Mouse (Mus musculus) liver, postnatal 0 days (tissue): ENCODE measurements around the gene Elmo3. TPM values are rescaled to one million over a fixed set of nuclear protein-coding genes. Genes with fewer than 3 reads are reported as not detected.

Experiments used
- ATAC-seq: fragments of 200-750 bp; cut with Nextera tagmentation; 2 replicates; pipeline ENCODE4 v1.8.0; 2017; ENCODE audit warnings: mild to moderate bottlenecking, moderate library complexity
- DNase-seq: peaks from one replicate; pipeline ENCODE4 v3.0.0-alpha.2; 2016
- H3K27ac ChIP-seq: fragments of 300-500 bp; sonication (generic); 2 replicates; pipeline ENCODE4 v1.5.1; 2014; ENCODE audit warnings: antibody characterized with exemption, moderate library complexity, mild to moderate bottlenecking, low read depth
- H3K27me3 ChIP-seq: fragments of 300-500 bp; sonication (generic); 2 replicates; pipeline ENCODE4 v1.6.1; 2014; ENCODE audit warnings: low read length, control low read depth, mixed read lengths; ENCODE audit not compliant: insufficient read depth
- H3K36me3 ChIP-seq: fragments of 300-500 bp; sonication (generic); replicated peaks from 2 replicates; pipeline ENCODE4 v1.6.1; 2014; ENCODE audit warnings: mild to moderate bottlenecking, control low read depth, low read length, moderate library complexity, mixed read lengths; ENCODE audit not compliant: insufficient read depth
- H3K4me1 ChIP-seq: fragments of 300-500 bp; sonication (generic); 2 replicates; pipeline ENCODE4 v1.6.1; 2014; ENCODE audit warnings: antibody characterized with exemption, mild to moderate bottlenecking, control low read depth; ENCODE audit not compliant: insufficient read depth
- H3K4me2 ChIP-seq: fragments of 300-500 bp; sonication (generic); 2 replicates; pipeline ENCODE4 v1.6.1; 2014; ENCODE audit warnings: low read depth, mild to moderate bottlenecking, low read length, moderate library complexity, mixed read lengths
- H3K4me3 ChIP-seq: fragments of 300-500 bp; sonication (generic); 2 replicates; pipeline ENCODE4 v1.5.1; 2014; ENCODE audit warnings: low read depth, low read length
- H3K9ac ChIP-seq: fragments of 300-500 bp; sonication (generic); replicated peaks from 2 replicates; pipeline ENCODE4 v1.6.1; 2014; ENCODE audit warnings: mild to moderate bottlenecking, moderate library complexity
- H3K9me3 ChIP-seq: fragments of 300-500 bp; sonication (generic); 2 replicates; pipeline ENCODE4 v1.6.1; 2016; ENCODE audit warnings: mild to moderate bottlenecking, control low read depth, low read length, mixed read lengths
- CTCF ChIP-seq: sonication (generic); IDR thresholded peaks from 2 replicates; pipeline ENCODE4 v1.5.1; 2016; ENCODE audit warnings: antibody characterized with exemption, low read depth
- EP300 ChIP-seq: IDR thresholded peaks from 2 replicates; pipeline ENCODE4 v1.6.1; 2016; ENCODE audit warnings: antibody characterized with exemption, low read depth, mild to moderate bottlenecking
- WGBS: fragments of 180-500 bp; shearing (Covaris S2); extraction: QIAGEN DNeasy Blood & Tissue Kit; methylation state at CpG from one replicate; pipeline ENCODE4 v1.1.7; 2014; ENCODE audit not compliant: insufficient replicate concordance; 5-methylcytosine and 5-hydroxymethylcytosine counted together
- microRNA counts: library from miRNA; unstranded; fragments of <30 nt; microRNA quantifications from one replicate; lab custom pipeline; 2015
- microRNA-seq: library from miRNA; unstranded; fragments of <30 nt; microRNA quantifications from one replicate; pipeline ENCODE4, GENCODE M21; 2016
- polyA plus RNA-seq: library from polyadenylated mRNA; unstranded; fragments of >200 nt; fragmentation: Nextera tagmentation; extraction: Ambion mirVana; gene quantifications from 2 replicates; pipeline ENCODE4 v1.2.1, GENCODE M21; 2015

The Elmo3 gene
- polyA plus RNA-seq, 1 experiment from 2014 or later, result 7.8 TPM

- DNase-seq (no peak), ATAC-seq (no peak)
- 0 out of 2 replicates have a peak, but pooled peaks cover 2% of the 10 kb centered on the region for H3K27me3 ChIP-seq
- no peak overlapping the region for H3K4me2 ChIP-seq
- no peaks in the 10 kb centered on the region for H3K36me3 ChIP-seq
- no peak overlapping the region for H3K4me3 ChIP-seq
- no peak overlapping the region for H3K27ac ChIP-seq
- H3K9ac ChIP-seq, result no peak overlapping the region
- H3K4me1 ChIP-seq, result no peaks in the 10 kb centered on the region
- H3K9me3 ChIP-seq, result no peaks in the 10 kb centered on the region
- WGBS, result 77% methylated on average over 15 of the region's 15 CpGs
- TF ChIP-seq EP300 (no peak), CTCF (no peak)
Observed at GRCm38 (mm10) chr8:105359208-105359607, 53.8 kb downstream of the Elmo3 start.

GRCm38 (mm10) chr8:105359646-105360045 lies 54.2 kb downstream of the Elmo3 start:
- Histone ChIP-seq H3K4me1 (no peaks in the 10 kb centered on the region), H3K9ac (no peak overlapping the region), H3K4me2 (no peak overlapping the region), H3K27ac (no peak overlapping the region), H3K9me3 (no peaks in the 10 kb centered on the region), H3K36me3 (no peaks in the 10 kb centered on the region), H3K27me3 (0 out of 2 replicates have a peak, but pooled peaks cover 2% of the 10 kb centered on the region), H3K4me3 (no peak overlapping the region)
- ATAC-seq (no peak), DNase-seq (no peak)
- TF ChIP-seq EP300, result no peak
- peak; percentile 60 for TF ChIP-seq CTCF
- 48% methylated on average over 4 of the region's 4 CpGs for WGBS

MicroRNAs within 50 kb of the gene (microRNA counts, 519-probe panel; counts per million panel counts)
- microRNA mmu-miR-328 (lab: Ali Mortazavi, UCI), result 3,208 counts per million, percentile 34 among the panel's probes with 10 or more counts

Small RNA genes within 50 kb of the gene (microRNA-seq; reads per million reads assigned to microRNA genes)
- not detected for gene Gm27320
- gene Mir328, result 622 reads per million, percentile 66 among the genes with 10 or more reads in this experiment

Other genes with a start within 250 kb of the Elmo3 start
- gene Ces3b, start 221.8 kb upstream of the Elmo3 start, polyA plus RNA-seq, result 0.11 and 0.21 TPM in 2 replicates
- gene Ces4a, start 173.8 kb upstream of the Elmo3 start, polyA plus RNA-seq, result 0.07 TPM in 1 of 2 replicates, not detected in the other
- gene Cbfb, start 134.9 kb upstream of the Elmo3 start, polyA plus RNA-seq, result 10.6 and 10.7 TPM in 2 replicates
- gene D230025D16Rik, start 80.5 kb upstream of the Elmo3 start, polyA plus RNA-seq, result 24.2 and 30.9 TPM in 2 replicates
- 1.6 and 2.0 TPM in 2 replicates for gene B3gnt9, start 50.4 kb upstream of the Elmo3 start, polyA plus RNA-seq
- 14.3 and 15.1 TPM in 2 replicates for gene Tradd, start 41.0 kb upstream of the Elmo3 start, polyA plus RNA-seq
- gene Fbxl8, start 41.0 kb upstream of the Elmo3 start, polyA plus RNA-seq, result 0.95 and 1.2 TPM in 2 replicates
- gene Hsf4, start 35.8 kb upstream of the Elmo3 start, polyA plus RNA-seq, result not detected in 2 replicates
- gene Nol3, start 29.5 kb upstream of the Elmo3 start, polyA plus RNA-seq, result 0.05 and 0.24 TPM in 2 replicates
- 0.38 and 0.65 TPM in 2 replicates for gene 4931428F04Rik, start 15.7 kb upstream of the Elmo3 start, polyA plus RNA-seq
- 6.6 and 7.1 TPM in 2 replicates for gene Exoc3l, start 9.5 kb upstream of the Elmo3 start, polyA plus RNA-seq
- gene E2f4, start 7.9 kb upstream of the Elmo3 start, polyA plus RNA-seq, result 62.9 and 65.7 TPM in 2 replicates
- 7.7 and 7.8 TPM in 2 replicates for gene Lrrc29, start 20.7 kb downstream of the Elmo3 start, polyA plus RNA-seq
- 75.2 and 75.4 TPM in 2 replicates for gene Tmem208, start 20.8 kb downstream of the Elmo3 start, polyA plus RNA-seq
- gene Fhod1, start 42.4 kb downstream of the Elmo3 start, polyA plus RNA-seq, result 0.70 and 0.82 TPM in 2 replicates
- 0.09 and 0.16 TPM in 2 replicates for gene Slc9a5, start 43.2 kb downstream of the Elmo3 start, polyA plus RNA-seq
- not detected in 2 replicates for gene Plekhg4, start 67.7 kb downstream of the Elmo3 start, polyA plus RNA-seq
- not detected in 2 replicates for gene Kctd19, start 107.9 kb downstream of the Elmo3 start, polyA plus RNA-seq
- 0.09 and 0.11 TPM in 2 replicates for gene Lrrc36, start 108.0 kb downstream of the Elmo3 start, polyA plus RNA-seq
- 1.4 and 3.8 TPM in 2 replicates for gene Tppp3, start 165.9 kb downstream of the Elmo3 start, polyA plus RNA-seq
- 2.1 and 2.3 TPM in 2 replicates for gene Zdhhc1, start 191.3 kb downstream of the Elmo3 start, polyA plus RNA-seq
- gene Hsd11b2, start 213.2 kb downstream of the Elmo3 start, polyA plus RNA-seq, result 0.13 TPM in 1 of 2 replicates, not detected in the other